Mouse (Mus musculus) forebrain, embryonic 11.5 days (tissue): ENCODE results near the gene H2-DMb2. TPM values are rescaled to one million over a fixed set of nuclear protein-coding genes. Genes with fewer than 3 reads are reported as not detected.

Experiments used
- ATAC-seq: fragments of 200-750 bp; cut with Nextera tagmentation; replicated peaks from 2 replicates; pipeline ENCODE4 v1.8.0; 2017; ENCODE audit warnings: moderate TSS enrichment; ENCODE audit not compliant: low FRiP score
- DNase-seq: peaks from one replicate; pipeline ENCODE4 v3.0.0-alpha.2; 2017; ENCODE audit warnings: low spot score
- H3K27ac ChIP-seq: fragments of 300-500 bp; sonication (generic); 2 replicates; pipeline ENCODE4 v1.5.1; 2014; ENCODE audit warnings: low read depth, low read length
- H3K27me3 ChIP-seq: fragments of 300-500 bp; sonication (generic); 2 replicates; pipeline ENCODE4 v1.6.1; 2014; ENCODE audit warnings: mild to moderate bottlenecking, low read length, mixed read lengths; ENCODE audit not compliant: control insufficient read depth, insufficient read depth
- H3K36me3 ChIP-seq: fragments of 300-500 bp; sonication (generic); 2 replicates; pipeline ENCODE4 v1.6.1; 2014; ENCODE audit warnings: mild to moderate bottlenecking, low read length, moderate library complexity, mixed read lengths; ENCODE audit not compliant: control insufficient read depth, insufficient read depth
- H3K4me1 ChIP-seq: fragments of 300-500 bp; sonication (generic); replicated peaks from 2 replicates; pipeline ENCODE4 v1.6.1; 2014; ENCODE audit warnings: low read length, mixed read lengths; ENCODE audit not compliant: control insufficient read depth, insufficient read depth
- H3K4me2 ChIP-seq: fragments of 300-500 bp; sonication (generic); 2 replicates; pipeline ENCODE4 v1.6.1; 2014; ENCODE audit warnings: low read depth, mild to moderate bottlenecking, low read length, moderate library complexity, mixed read lengths; ENCODE audit not compliant: severe bottlenecking
- H3K4me3 ChIP-seq: fragments of 300-500 bp; sonication (generic); 2 replicates; pipeline ENCODE4 v1.5.1; 2014; ENCODE audit warnings: low read depth, low read length
- H3K9ac ChIP-seq: fragments of 300-500 bp; sonication (generic); 2 replicates; pipeline ENCODE4 v1.6.1; 2014; ENCODE audit warnings: low read length
- H3K9me3 ChIP-seq: fragments of 300-500 bp; sonication (generic); 2 replicates; pipeline ENCODE4 v1.6.1; 2016; ENCODE audit warnings: low read length, mixed read lengths; ENCODE audit not compliant: control insufficient read depth
- WGBS: fragments of 180-500 bp; shearing (Covaris S2); extraction: QIAGEN DNeasy Blood & Tissue Kit; methylation state at CpG from one replicate; pipeline ENCODE4 v1.1.7; 2014; 5-methylcytosine and 5-hydroxymethylcytosine counted together
- polyA plus RNA-seq: library from polyadenylated mRNA; unstranded; fragments of >200 nt; fragmentation: Nextera tagmentation; extraction: Ambion mirVana; gene quantifications from 2 replicates; pipeline ENCODE4 v1.2.1, GENCODE M21; 2014

H2-DMb2 gene
- polyA plus RNA-seq, 1 experiment from 2014 or later = 0.15 TPM

DNA sequence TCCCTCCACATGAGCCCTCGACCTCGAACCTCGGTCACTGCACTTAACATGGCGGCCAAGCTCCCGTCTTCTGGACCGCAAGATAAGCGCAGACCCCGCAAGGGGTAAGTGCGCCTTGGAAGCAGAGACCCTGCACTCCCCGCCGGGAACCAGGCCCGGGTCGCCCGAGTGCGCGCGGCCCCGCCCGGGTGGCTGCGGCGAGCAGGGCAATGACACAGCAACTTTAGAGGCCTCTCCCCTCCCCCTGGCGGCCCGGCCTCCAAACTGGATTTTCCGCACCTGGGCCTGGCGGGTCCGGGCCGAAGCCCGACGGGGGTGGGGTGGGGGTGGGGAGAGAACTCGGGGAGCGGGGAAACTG is 22.3 kb upstream of the H2-DMb2 start:
- Histone ChIP-seq H3K4me3 (peak overlapping the region; percentile 100), H3K9ac (peak overlapping the region; percentile 100), H3K36me3 (peaks cover 9% of the 10 kb centered on the region), H3K4me1 (peaks cover 16% of the 10 kb centered on the region; the same call in 1 of the 2 replicates), H3K27ac (peak overlapping the region; percentile 100), H3K4me2 (peak overlapping the region; percentile 95), H3K9me3 (no peaks in the 10 kb centered on the region), H3K27me3 (no peaks in the 10 kb centered on the region)
- ATAC-seq (peak; percentile 9), DNase-seq (peak; percentile 93)
- WGBS = under 1% methylated on average over 25 of the region's 31 CpGs

DNA sequence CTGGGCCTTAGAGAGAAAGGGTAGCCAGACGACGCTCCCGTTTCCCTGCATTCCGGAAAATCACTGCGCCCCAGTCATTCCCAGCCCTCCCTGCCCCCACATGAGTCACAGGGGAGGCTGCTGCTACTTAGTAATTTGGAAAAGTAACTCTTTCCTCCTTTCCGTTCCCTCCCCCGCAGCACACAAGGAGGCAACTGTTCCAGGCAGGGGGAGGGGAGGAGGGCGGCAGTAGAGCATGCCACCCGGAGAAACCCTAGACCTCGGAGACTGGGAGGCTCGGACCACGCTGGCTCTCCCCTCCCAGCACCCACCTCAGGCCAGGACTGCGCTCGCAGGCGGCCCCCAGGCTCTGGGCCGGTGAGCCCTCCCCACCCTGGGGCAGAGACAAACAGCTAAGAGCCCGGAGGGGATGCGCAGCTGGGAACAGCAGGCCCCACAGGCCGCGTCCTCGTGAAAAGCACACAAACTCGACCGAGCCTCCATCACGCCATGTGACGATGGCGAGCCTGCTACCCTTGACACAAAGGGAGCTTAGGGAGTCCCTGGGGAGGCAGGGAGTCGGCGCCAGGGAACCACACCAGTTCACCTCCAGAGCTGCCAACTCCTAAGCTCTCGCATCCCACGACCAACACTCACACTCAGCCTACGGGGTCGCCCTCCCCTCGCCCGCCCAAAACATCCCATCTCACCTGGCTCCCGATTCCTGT is 21.8 kb upstream of the H2-DMb2 start:
- ATAC-seq = peak; percentile 26

DNA sequence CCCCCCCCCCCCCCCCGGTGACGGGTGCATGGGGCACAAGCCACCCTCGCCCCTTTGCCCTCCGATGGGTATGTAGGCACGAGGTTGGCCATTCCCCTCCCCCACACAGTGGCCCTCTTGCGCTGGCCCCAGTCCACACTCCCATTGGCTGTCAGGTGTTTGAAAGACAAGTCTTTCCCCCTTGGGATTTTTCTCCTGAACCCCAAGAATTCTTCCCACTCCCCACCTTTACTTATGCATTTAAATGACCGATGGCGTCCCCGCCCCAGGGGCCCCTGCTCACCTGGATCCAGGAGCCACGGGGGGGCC is 21.3 kb upstream of the H2-DMb2 start:
- Histone ChIP-seq H3K4me3 (peak overlapping the region; percentile 100), H3K9me3 (no peaks in the 10 kb centered on the region), H3K27me3 (no peaks in the 10 kb centered on the region), H3K9ac (peak overlapping the region; percentile 100), H3K4me1 (peaks cover 10% of the 10 kb centered on the region; the same call in 1 of the 2 replicates), H3K27ac (peak overlapping the region; percentile 100), H3K36me3 (peaks cover under 1% of the 10 kb centered on the region), H3K4me2 (peak overlapping the region; percentile 95)
- ATAC-seq (peak; percentile 12; the same call in 1 of the 2 replicates), DNase-seq (no peak)
- WGBS = 2% methylated on average over 8 of the region's 10 CpGs

More for the DNA sequence above, 21.8 kb upstream of the H2-DMb2 start:
- Histone ChIP-seq H3K4me3 (peak overlapping the region; percentile 100), H3K9ac (peak overlapping the region; percentile 100), H3K36me3 (peaks cover 6% of the 10 kb centered on the region), H3K4me2 (peak overlapping the region; percentile 95), H3K9me3 (no peaks in the 10 kb centered on the region), H3K27ac (peak overlapping the region; percentile 100), H3K27me3 (no peaks in the 10 kb centered on the region), H3K4me1 (peaks cover 15% of the 10 kb centered on the region; the same call in 1 of the 2 replicates)
- DNase-seq = peak; percentile 90
- WGBS = under 1% methylated on average over 30 of the region's 35 CpGs

DNA sequence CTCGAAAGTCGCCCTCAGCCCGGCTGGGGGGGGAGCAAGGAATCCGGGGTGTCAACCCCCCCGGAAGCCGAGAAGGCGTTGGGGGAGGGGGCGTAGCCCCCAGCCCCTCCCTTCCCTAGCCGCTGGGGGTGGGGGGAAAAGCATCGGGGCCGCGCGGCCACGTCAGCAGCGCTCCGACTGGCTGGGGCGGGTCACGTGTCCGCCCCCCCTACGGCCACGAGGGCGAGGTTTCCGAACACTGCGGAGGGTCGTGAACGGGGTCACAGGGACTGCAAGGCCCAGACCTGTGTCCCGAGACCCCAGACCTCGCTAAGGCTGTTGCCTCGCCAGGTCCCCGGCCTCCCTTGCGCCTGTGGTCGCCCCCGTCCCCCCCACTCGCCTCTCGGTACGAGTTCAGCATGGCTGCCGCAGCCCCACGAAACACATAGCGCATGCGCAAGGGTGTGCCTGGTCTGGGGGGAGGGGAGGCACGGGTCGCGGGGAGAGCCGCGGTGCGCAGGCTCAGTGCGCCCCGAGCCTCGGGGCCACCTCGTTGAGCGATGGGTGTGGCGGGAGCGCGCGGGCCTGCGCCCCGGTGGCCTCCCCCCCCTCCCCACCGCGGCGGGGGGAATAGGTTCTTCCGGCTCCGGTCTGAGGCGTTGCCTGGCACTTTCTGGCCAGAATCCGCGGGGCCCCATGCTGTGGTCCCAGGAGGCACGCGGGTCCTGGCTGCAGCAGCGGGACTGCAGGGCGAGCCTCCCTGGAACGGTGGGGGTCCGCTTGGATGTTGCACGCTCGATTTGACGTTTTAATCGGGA is 20.7 kb upstream of the H2-DMb2 start, which contains the start of gene Brd2:
Brd2 (minus strand) TSS at position 447 of the 797 bp plus-strand sequence.
- ATAC-seq = peak; percentile 58
- WGBS = under 1% methylated on average over 62 of the region's 75 CpGs
- no peaks in the 10 kb centered on the region; the same call in 1 of the 2 replicates for H3K36me3 ChIP-seq
- H3K27ac ChIP-seq = peak within 1 kb of the TSS; percentile 100
- H3K9me3 ChIP-seq = no peaks in the 10 kb centered on the region
- H3K4me2 ChIP-seq = peak within 1 kb of the TSS; percentile 95
- peak within 1 kb of the TSS; percentile 100 for H3K4me3 ChIP-seq
- H3K4me1 ChIP-seq = peaks cover 6% of the 10 kb centered on the region; the same call in 1 of the 2 replicates
- peak within 1 kb of the TSS; percentile 100 for H3K9ac ChIP-seq
- DNase-seq = peak; percentile 99
- H3K27me3 ChIP-seq = no peaks in the 10 kb centered on the region

DNA sequence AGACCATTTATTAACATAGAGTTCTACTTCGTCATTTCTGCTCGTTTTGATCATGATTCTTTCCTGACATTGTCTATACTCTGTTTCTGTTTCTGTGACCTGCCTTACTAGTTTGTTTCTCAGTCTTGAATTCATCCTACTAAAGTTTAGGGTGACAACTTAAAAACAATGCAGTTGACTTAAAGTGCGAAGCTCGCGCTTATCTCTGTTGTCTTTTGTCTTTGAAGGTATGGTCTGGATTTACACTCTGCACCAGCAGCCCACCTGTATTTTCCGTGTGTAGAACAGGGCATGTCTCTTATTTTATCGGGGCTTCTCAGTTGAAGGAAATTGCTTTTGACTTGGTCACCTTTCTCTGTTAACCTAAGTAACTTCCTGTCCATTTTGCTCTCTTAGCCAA is 20.0 kb upstream of the H2-DMb2 start:
- ATAC-seq (no peak), DNase-seq (no peak)
- H3K27ac ChIP-seq = peak overlapping the region; percentile 100
- peak overlapping the region; percentile 100 for H3K4me3 ChIP-seq
- H3K27me3 ChIP-seq = no peaks in the 10 kb centered on the region
- H3K4me1 ChIP-seq = peaks cover 6% of the 10 kb centered on the region; the same call in 1 of the 2 replicates
- H3K9me3 ChIP-seq = no peaks in the 10 kb centered on the region
- WGBS = 3% methylated on average over 7 of the region's 7 CpGs
- no peaks in the 10 kb centered on the region; the same call in 1 of the 2 replicates for H3K36me3 ChIP-seq
- H3K9ac ChIP-seq = peak overlapping the region; percentile 100
- H3K4me2 ChIP-seq = peak overlapping the region; percentile 95

DNA sequence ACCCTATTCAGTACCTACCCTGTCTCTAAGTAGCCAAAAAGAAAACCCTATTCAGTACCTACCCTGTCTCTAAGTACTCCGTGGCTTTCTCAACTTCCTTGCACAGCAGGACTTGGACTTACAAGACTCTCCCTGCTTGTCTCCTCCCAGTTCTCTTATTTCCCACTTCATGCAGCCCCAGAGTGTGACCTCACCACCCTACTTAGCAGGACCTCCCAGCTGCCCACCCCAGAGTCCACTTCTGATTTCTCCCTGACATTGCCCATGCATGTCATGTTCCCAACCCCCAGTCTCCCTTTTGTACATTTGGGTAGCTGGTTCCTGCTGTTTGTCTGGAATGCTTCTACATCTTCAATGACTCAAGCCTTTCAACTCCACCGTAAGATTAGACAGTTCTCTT is 19.6 kb upstream of the H2-DMb2 start:
- ATAC-seq (no peak), DNase-seq (no peak)
- 10% methylated on average over 2 of the region's 2 CpGs for WGBS
- Histone ChIP-seq H3K27ac (peak overlapping the region; percentile 100), H3K36me3 (no peaks in the 10 kb centered on the region; the same call in 1 of the 2 replicates), H3K27me3 (no peaks in the 10 kb centered on the region), H3K9ac (peak overlapping the region; percentile 100), H3K4me2 (peak overlapping the region; percentile 95), H3K9me3 (no peaks in the 10 kb centered on the region), H3K4me1 (peaks cover 6% of the 10 kb centered on the region; the same call in 1 of the 2 replicates), H3K4me3 (peak overlapping the region; percentile 100)

DNA sequence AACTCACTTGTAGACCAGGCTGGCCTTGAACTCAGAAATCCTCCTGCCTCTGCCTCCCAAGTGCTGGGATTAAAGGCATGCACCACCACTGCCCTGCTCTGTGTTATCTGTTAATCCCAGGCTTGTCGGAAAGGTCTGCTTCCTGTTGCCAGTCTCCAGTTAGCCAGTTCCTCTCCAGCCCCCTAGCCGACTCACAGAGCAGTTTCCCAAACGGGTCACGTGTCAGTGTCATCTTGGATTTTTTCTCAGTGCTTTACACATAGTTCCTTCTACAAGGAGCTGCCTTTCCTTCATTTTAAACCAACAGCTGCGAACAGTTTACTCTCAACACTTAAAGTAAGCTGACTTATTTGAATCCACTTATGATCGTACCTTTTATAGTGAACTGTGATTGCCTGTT is 18.5 kb upstream of the H2-DMb2 start:
- 0 out of 2 replicates have a peak, but pooled peaks cover 2% of the 10 kb centered on the region for H3K27me3 ChIP-seq
- no peak overlapping the region for H3K4me2 ChIP-seq
- H3K27ac ChIP-seq = no peak overlapping the region
- 89% methylated on average over 6 of the region's 6 CpGs for WGBS
- H3K9ac ChIP-seq = no peak overlapping the region
- H3K4me3 ChIP-seq = no peak overlapping the region
- H3K4me1 ChIP-seq = peaks cover 11% of the 10 kb centered on the region
- no peak for ATAC-seq
- no peaks in the 10 kb centered on the region for H3K9me3 ChIP-seq
- no peak for DNase-seq
- H3K36me3 ChIP-seq = no peaks in the 10 kb centered on the region; the same call in 1 of the 2 replicates

DNA sequence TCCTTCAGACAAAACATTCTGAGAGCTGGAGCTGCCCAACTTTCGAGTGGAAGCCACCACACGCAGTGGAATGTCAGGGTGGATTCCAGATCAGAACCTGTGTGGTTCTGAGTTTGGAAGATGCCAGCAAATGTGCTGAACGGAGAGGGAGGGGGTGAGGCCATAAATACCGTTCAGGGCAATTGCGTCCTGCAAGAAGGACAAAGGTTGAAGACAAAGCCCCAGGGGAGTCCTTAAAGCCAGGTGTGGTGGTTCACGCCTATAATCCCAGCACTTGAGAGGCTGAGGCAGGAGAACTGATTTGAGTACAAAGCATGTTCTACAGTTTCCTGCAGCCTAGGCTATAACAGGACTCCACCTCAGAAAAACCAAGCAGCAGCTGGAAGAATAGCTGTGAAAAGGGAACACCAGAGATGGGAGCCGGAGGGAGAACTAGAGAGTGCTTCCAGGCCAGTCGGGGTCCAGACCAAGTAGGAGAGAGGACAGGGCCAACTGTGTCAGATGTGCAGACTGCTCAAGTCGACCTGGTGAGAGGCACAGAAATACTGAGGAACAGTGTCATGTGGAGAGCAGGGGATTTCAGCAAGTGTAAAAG is 16.2 kb upstream of the H2-DMb2 start:
- ATAC-seq (no peak), DNase-seq (no peak)
- Histone ChIP-seq H3K4me3 (no peak overlapping the region), H3K4me2 (no peak overlapping the region), H3K9me3 (no peaks in the 10 kb centered on the region), H3K27ac (0 out of 2 replicates have a peak overlapping the region, but pooled peaks have one; percentile 3), H3K36me3 (no peaks in the 10 kb centered on the region; the same call in 1 of the 2 replicates), H3K4me1 (peaks cover 11% of the 10 kb centered on the region), H3K27me3 (0 out of 2 replicates have a peak, but pooled peaks cover 2% of the 10 kb centered on the region), H3K9ac (no peak overlapping the region)
- WGBS = 64% methylated on average over 9 of the region's 9 CpGs
